Mouse (Mus musculus) cerebral cortex, adult 2 months (tissue): Measurements from ENCODE around the gene D330045A20Rik.

Experiments used
- WGBS: fragments of 180-500 bp; shearing (Covaris S2); methylation state at CpG from one replicate; pipeline ENCODE4 v1.1.7; 2018; 5-methylcytosine and 5-hydroxymethylcytosine counted together

Gene D330045A20Rik

GRCm38 (mm10) chrX:139480022-139480894 lies at the start of gene D330045A20Rik:
Gene D330045A20Rik (plus strand): TSS chrX:139480367.
- WGBS = 4% methylated on average over 28 of the region's 28 CpGs

GRCm38 (mm10) chrX:139432550-139432949 lies 47.6 kb upstream of the D330045A20Rik start:
- WGBS = 34% methylated on average over 2 of the region's 2 CpGs

- 75% methylated on average over 2 of the region's 2 CpGs for WGBS
Measured at GRCm38 (mm10) chrX:139435202-139435601, 45.0 kb upstream of the D330045A20Rik start.

- WGBS = 89% methylated on average over 22 of the region's 22 CpGs
Measured at GRCm38 (mm10) chrX:139441057-139441456, 39.1 kb upstream of the D330045A20Rik start.

GRCm38 (mm10) chrX:139456812-139457211 lies 23.4 kb upstream of the D330045A20Rik start:
- WGBS = 93% methylated on average over 2 of the region's 2 CpGs

GRCm38 (mm10) chrX:139482083-139482482 lies 1.9 kb downstream of the D330045A20Rik start:
- 68% methylated on average over 7 of the region's 7 CpGs for WGBS

GRCm38 (mm10) chrX:139484974-139485373 lies 4.8 kb downstream of the D330045A20Rik start:
- 92% methylated on average over 1 of the region's 1 CpGs for WGBS

GRCm38 (mm10) chrX:139516156-139516555 lies 36.0 kb downstream of the D330045A20Rik start:
- 86% methylated on average over 2 of the region's 2 CpGs for WGBS

GRCm38 (mm10) chrX:139519251-139519650 lies 39.1 kb downstream of the D330045A20Rik start:
- 88% methylated on average over 2 of the region's 2 CpGs for WGBS

- WGBS = 82% methylated on average over 5 of the region's 5 CpGs
Measured at GRCm38 (mm10) chrX:139524303-139525091, 44.3 kb downstream of the D330045A20Rik start.

GRCm38 (mm10) chrX:139525724-139526123 lies 45.6 kb downstream of the D330045A20Rik start:
- WGBS = 87% methylated on average over 2 of the region's 2 CpGs

- WGBS = 95% methylated on average over 4 of the region's 4 CpGs
Measured at GRCm38 (mm10) chrX:139526984-139527383, 46.8 kb downstream of the D330045A20Rik start.

- 91% methylated on average over 4 of the region's 4 CpGs for WGBS
Measured at GRCm38 (mm10) chrX:139532293-139532692, 52.1 kb downstream of the D330045A20Rik start.

- 86% methylated on average over 5 of the region's 5 CpGs for WGBS
Measured at GRCm38 (mm10) chrX:139537641-139538397, 57.7 kb downstream of the D330045A20Rik start.

GRCm38 (mm10) chrX:139543726-139544125 lies 63.6 kb downstream of the D330045A20Rik start:
- WGBS = 47% methylated on average over 7 of the region's 7 CpGs

GRCm38 (mm10) chrX:139550456-139550855 lies 70.3 kb downstream of the D330045A20Rik start:
- 66% methylated on average over 5 of the region's 5 CpGs for WGBS

GRCm38 (mm10) chrX:139552090-139552489 lies 71.9 kb downstream of the D330045A20Rik start:
- 86% methylated on average over 2 of the region's 2 CpGs for WGBS

GRCm38 (mm10) chrX:139562255-139562924 lies 82.2 kb downstream of the D330045A20Rik start:
- 75% methylated on average over 5 of the region's 5 CpGs for WGBS

- 78% methylated on average over 8 of the region's 8 CpGs for WGBS
Measured at GRCm38 (mm10) chrX:139562925-139563461, 82.8 kb downstream of the D330045A20Rik start, which contains the start of gene Rnf128. Gene Rnf128 (plus strand): TSS chrX:139563316.

GRCm38 (mm10) chrX:139570054-139570453 lies 89.9 kb downstream of the D330045A20Rik start:
- WGBS = 97% methylated on average over 3 of the region's 3 CpGs
